In the genomic region with DNA sequence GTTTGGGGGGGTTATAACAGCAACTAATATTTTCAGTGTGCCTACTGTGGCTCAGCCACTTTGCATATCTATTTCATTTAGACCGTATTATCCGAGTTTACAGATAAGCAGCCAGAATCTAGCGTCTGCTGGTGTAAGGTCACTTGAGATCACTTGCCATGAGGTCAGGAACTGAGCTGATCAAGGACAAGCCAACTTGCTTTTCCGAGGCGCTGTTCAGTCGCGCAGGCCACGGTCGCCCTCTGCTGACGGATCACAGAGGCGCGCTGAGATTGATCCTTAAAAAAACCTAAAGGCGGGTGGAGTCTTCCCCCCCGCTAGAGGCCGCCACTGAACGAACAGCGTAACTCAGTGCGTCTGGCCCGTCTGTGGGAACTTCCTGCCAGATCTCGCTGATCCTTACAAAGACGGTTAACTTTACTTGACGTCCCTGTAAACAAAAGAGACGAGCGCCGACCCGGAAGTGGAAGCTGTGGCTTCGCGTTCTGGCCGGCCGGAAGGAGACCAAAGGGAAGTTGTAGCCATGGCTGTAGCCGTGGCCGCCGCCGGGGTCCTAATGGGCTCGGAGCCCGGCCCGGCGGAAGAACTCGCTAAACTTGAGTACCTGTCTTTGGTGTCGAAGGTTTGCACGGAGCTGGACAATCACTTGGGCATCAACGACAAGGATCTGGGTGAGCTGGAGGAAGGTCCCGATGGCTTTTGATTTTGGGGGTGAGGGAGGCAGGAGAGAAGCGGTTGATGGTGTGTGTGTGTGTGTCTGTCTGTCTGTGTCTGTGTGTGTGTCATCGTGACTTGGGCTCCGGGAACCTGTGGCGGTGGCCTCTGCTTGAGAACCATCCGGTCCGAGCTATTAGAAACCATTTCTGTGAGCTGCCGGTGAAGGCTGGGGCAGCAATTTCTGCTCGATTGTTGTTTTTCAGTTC, we compare ENCODE assay signal across 8 mouse cellular contexts. TPM values are rescaled to one million over a fixed set of nuclear protein-coding genes. Genes with fewer than 3 reads are reported as not detected.
DNase-seq lines count a peak whose midpoint lies in the region; ATAC-seq and TF ChIP-seq lines count a peak whose summit lies in the region.

A gene (plus strand): TSS at position 402 of the 923 bp plus-strand sequence.

- ATAC-seq in embryonic facial prominence, embryonic 15.5 days (ENCODE audit: insufficient number of reproducible peaks, low FRiP score, low TSS enrichment, low read depth) = peak; percentile 95
- ATAC-seq in limb, embryonic 14.5 days (ENCODE audit: low FRiP score, low read depth) = peak; percentile 97
- ATAC-seq in midbrain, postnatal 0 days (ENCODE audit: low FRiP score) = peak; percentile 97

- no peaks in the 10 kb centered on the region for H3K27me3 ChIP-seq in embryonic facial prominence, embryonic 15.5 days
- no peaks in the 10 kb centered on the region for H3K27me3 ChIP-seq in limb, embryonic 14.5 days (ENCODE audit: control insufficient read depth, insufficient read depth, low read length)
- no peaks in the 10 kb centered on the region for H3K27me3 ChIP-seq in midbrain, postnatal 0 days (ENCODE audit: insufficient read depth, low read length)

- peak; percentile 77; the same call in 1 of the 2 replicates for TF ChIP-seq POLR2A in bone marrow, adult 2 months (IDR thresholded peaks at IDR 0.05; ENCODE audit: borderline replicate concordance, control insufficient read depth, low read depth, low read length)
- TF ChIP-seq POLR2A in limb, embryonic 14.5 days (IDR thresholded peaks at IDR 0.05; ENCODE audit: borderline replicate concordance, extremely low read depth, insufficient read depth, insufficient read length) = no peak

- H3K4me2 ChIP-seq in embryonic facial prominence, embryonic 15.5 days (replicated peaks) = peak within 1 kb of the TSS; percentile 72
- peak within 1 kb of the TSS; percentile 79 for H3K4me2 ChIP-seq in limb, embryonic 14.5 days (replicated peaks; ENCODE audit: low read depth, low read length, severe bottlenecking)
- peak within 1 kb of the TSS; percentile 56 for H3K4me2 ChIP-seq in midbrain, postnatal 0 days (ENCODE audit: low read depth, low read length, poor library complexity, severe bottlenecking)

- H3K9me3 ChIP-seq in embryonic facial prominence, embryonic 15.5 days (replicated peaks) = no peaks in the 10 kb centered on the region
- H3K9me3 ChIP-seq in limb, embryonic 14.5 days (ENCODE audit: control insufficient read depth, low read length) = no peaks in the 10 kb centered on the region
- H3K9me3 ChIP-seq in midbrain, postnatal 0 days (ENCODE audit: low read length) = no peaks in the 10 kb centered on the region

- H3K27ac ChIP-seq in bone marrow, adult 2 months (ENCODE audit: control insufficient read depth, insufficient read depth, low read depth, low read length, poor library complexity) = peak within 1 kb of the TSS; percentile 52
- peak within 1 kb of the TSS; percentile 71 for H3K27ac ChIP-seq in embryonic facial prominence, embryonic 15.5 days (replicated peaks)
- peak within 1 kb of the TSS; percentile 43 for H3K27ac ChIP-seq in limb, embryonic 14.5 days (replicated peaks; ENCODE audit: low read depth, low read length)
- H3K27ac ChIP-seq in midbrain, postnatal 0 days (ENCODE audit: low read depth, low read length) = peak within 1 kb of the TSS; percentile 51; the same call in 1 of the 2 replicates

- peak within 1 kb of the TSS; percentile 77 for H3K9ac ChIP-seq in embryonic facial prominence, embryonic 15.5 days
- H3K9ac ChIP-seq in limb, embryonic 14.5 days (ENCODE audit: low read depth, low read length, severe bottlenecking) = peak within 1 kb of the TSS; percentile 82
- peak within 1 kb of the TSS; percentile 81 for H3K9ac ChIP-seq in midbrain, postnatal 0 days (replicated peaks; ENCODE audit: low read length, poor library complexity, severe bottlenecking)

- peak; percentile 99 for DNase-seq in 416B (ENCODE audit: low read depth)
- peak; percentile 98 for DNase-seq in heart, adult 8-10 months (ENCODE audit: low spot score)
- DNase-seq in kidney, adult 9 months = peak; percentile 99
- peak; percentile 96 for DNase-seq in limb, embryonic 14.5 days (ENCODE audit: low spot score)
- DNase-seq in midbrain, postnatal 0 days (ENCODE audit: low spot score) = peak; percentile 99
- peak; percentile 93 to 97 for DNase-seq in spleen, postnatal 14 days (ENCODE audit: low spot score in 2 of 2)

- TF ChIP-seq CTCF in bone marrow, adult 2 months (IDR thresholded peaks at IDR 0.05; ENCODE audit: control insufficient read depth, insufficient read depth, low read length) = peak; percentile 96
- TF ChIP-seq CTCF in midbrain, postnatal 0 days (IDR thresholded peaks at IDR 0.05) = peak; percentile 100

- peaks cover 30% of the 10 kb centered on the region for H3K36me3 ChIP-seq in embryonic facial prominence, embryonic 15.5 days
- H3K36me3 ChIP-seq in limb, embryonic 14.5 days (ENCODE audit: control insufficient read depth, insufficient read depth, low read length) = peaks cover 28% of the 10 kb centered on the region
- H3K36me3 ChIP-seq in midbrain, postnatal 0 days (ENCODE audit: insufficient read depth, low read length) = peaks cover 22% of the 10 kb centered on the region

- H3K4me3 ChIP-seq in bone marrow, adult 2 months (replicated peaks; ENCODE audit: control insufficient read depth, low read depth, low read length) = peak within 1 kb of the TSS; percentile 93
- peak within 1 kb of the TSS; percentile 87 for H3K4me3 ChIP-seq in embryonic facial prominence, embryonic 15.5 days (replicated peaks)
- H3K4me3 ChIP-seq in limb, embryonic 14.5 days (replicated peaks; ENCODE audit: low read length) = peak within 1 kb of the TSS; percentile 83
- H3K4me3 ChIP-seq in midbrain, postnatal 0 days (ENCODE audit: low read depth, low read length) = peak within 1 kb of the TSS; percentile 72

- WGBS in bone marrow, adult 2 months = under 1% methylated on average over 51 of the region's 51 CpGs
- under 1% methylated on average over 51 of the region's 51 CpGs for WGBS in embryonic facial prominence, embryonic 15.5 days
- 2% methylated on average over 51 of the region's 51 CpGs for WGBS in limb, embryonic 14.5 days
- WGBS in midbrain, postnatal 0 days = under 1% methylated on average over 51 of the region's 51 CpGs

- H3K4me1 ChIP-seq in bone marrow, adult 2 months (ENCODE audit: control insufficient read depth, insufficient read depth, low read length) = no peaks in the 10 kb centered on the region; the same call in 1 of the 2 replicates
- H3K4me1 ChIP-seq in embryonic facial prominence, embryonic 15.5 days = peaks cover 8% of the 10 kb centered on the region; the same call in 1 of the 2 replicates
- H3K4me1 ChIP-seq in limb, embryonic 14.5 days (ENCODE audit: control insufficient read depth, insufficient read depth, low read length) = peaks cover 4% of the 10 kb centered on the region
- no peaks in the 10 kb centered on the region for H3K4me1 ChIP-seq in midbrain, postnatal 0 days (ENCODE audit: insufficient read depth, low read length)

RNA-seq across cellular contexts. Expression of the gene that starts here (rescaled TPM):
- polyA plus RNA-seq in bone marrow, adult 2 months (2011; ENCODE audit: insufficient read depth, insufficient read length, low replicate concordance, missing spikeins) = 12.8 and 16.5 TPM in 2 replicates
- 32.4 and 36.4 TPM in 2 replicates for polyA plus RNA-seq in embryonic facial prominence, embryonic 15.5 days (2015; fragmentation: Nextera tagmentation; extraction: Ambion mirVana)
- 10 to 100 TPM; 13.6 to 15.8 (median 14.6) TPM for total RNA-seq in heart, adult 8-10 months (2022)
- polyA plus RNA-seq in limb, embryonic 14.5 days (2012; rRNA removed) = 25.0 and 27.0 TPM in 2 replicates
- polyA plus RNA-seq in limb, embryonic 14.5 days (2014; fragmentation: Nextera tagmentation; extraction: Ambion mirVana) = 29.2 and 33.7 TPM in 2 replicates
- total RNA-seq in midbrain, postnatal 0 days (2014; rRNA removed) = 25.7 and 28.5 TPM in 2 replicates
- polyA plus RNA-seq in midbrain, postnatal 0 days (2015; fragmentation: Nextera tagmentation; extraction: Ambion mirVana) = 22.2 and 30.6 TPM in 2 replicates

Comparison
In these comparisons a context has a peak if more than half of its experiments do, and no peak if none do; other contexts are left out.
1. Peak in every context shown above with its lines: DNase-seq, ATAC-seq, H3K4me3 ChIP-seq and H3K27ac ChIP-seq.